Comparison of ENCODE assay signal across 27 mouse cellular contexts in genomic region chr12:57098371-57098770, GRCm38 (mm10).
"Had no signal": no experiment of that assay in that cellular context is flagged by ENCODE, and none has a peak within 500 bp of the region (broad histone marks: within the 10 kb centered on the region; RNA-seq: fewer than 3 reads in every experiment).

No protein-coding gene starts in this region.

- H3K4me2 ChIP-seq: heart, embryonic 12.5 days; hindbrain, embryonic 12.5 days; hindbrain, embryonic 14.5 days; intestine, embryonic 15.5 days; limb, embryonic 12.5 days; liver, embryonic 13.5 days; liver, embryonic 15.5 days had no signal

- H3K9ac ChIP-seq: heart, embryonic 12.5 days; hindbrain, embryonic 12.5 days; hindbrain, embryonic 14.5 days; intestine, embryonic 15.5 days; limb, embryonic 12.5 days; liver, embryonic 13.5 days; liver, embryonic 15.5 days; liver, postnatal 0 days had no signal

- H3K27me3 ChIP-seq: heart, embryonic 12.5 days; hindbrain, embryonic 12.5 days; intestine, embryonic 15.5 days; limb, embryonic 12.5 days; liver, embryonic 13.5 days; liver, embryonic 15.5 days had no signal

- ATAC-seq: inflammation-experienced regulatory T-cells, adult 6 months; intestine, embryonic 15.5 days; intestine, postnatal 0 days; liver, postnatal 0 days had no signal

- H3K4me1 ChIP-seq: heart, embryonic 12.5 days; hindbrain, embryonic 10.5 days; hindbrain, embryonic 12.5 days; intestine, embryonic 15.5 days had no signal

- H3K9me3 ChIP-seq: heart, embryonic 10.5 days; heart, embryonic 12.5 days; hindbrain, embryonic 10.5 days; hindbrain, embryonic 12.5 days; intestine, embryonic 15.5 days; limb, embryonic 10.5 days; limb, embryonic 12.5 days; liver, embryonic 13.5 days; liver, embryonic 15.5 days had no signal

- DNase-seq: gastrocnemius, adult 2 months; gastrocnemius, postnatal 10 days; gastrocnemius, postnatal 25 days; heart, adult 18-20 months; heart, postnatal 10 days; heart, postnatal 4 days; kidney, adult 18-20 months; kidney, adult 8-10 months; kidney, postnatal 10 days; kidney, postnatal 25 days; kidney, postnatal 4 days; layer of hippocampus, postnatal 36 days; liver; liver, embryonic 13.5 days; liver, postnatal 0 days had no signal

- H3K4me3 ChIP-seq: gastrocnemius, adult 2 months; heart, embryonic 10.5 days; heart, embryonic 12.5 days; hindbrain, embryonic 10.5 days; hindbrain, embryonic 12.5 days; intestine, embryonic 15.5 days; layer of hippocampus, adult 2 months; limb, embryonic 10.5 days; limb, embryonic 12.5 days; liver, embryonic 13.5 days; liver, embryonic 15.5 days had no signal

- H3K36me3 ChIP-seq: heart, embryonic 10.5 days; heart, embryonic 12.5 days; hindbrain, embryonic 10.5 days; hindbrain, embryonic 12.5 days; intestine, embryonic 15.5 days; limb, embryonic 10.5 days; limb, embryonic 12.5 days; liver, embryonic 13.5 days; liver, embryonic 15.5 days had no signal

- H3K27ac ChIP-seq: gastrocnemius, adult 2 months; heart, embryonic 10.5 days; hindbrain, embryonic 10.5 days; hindbrain, embryonic 12.5 days; hindbrain, embryonic 14.5 days; intestine, embryonic 15.5 days; layer of hippocampus, adult 2 months; limb, embryonic 10.5 days; limb, embryonic 12.5 days; liver, embryonic 13.5 days; liver, embryonic 15.5 days had no signal
